Mouse (Mus musculus) lung, postnatal 10 days (tissue): ENCODE measurements at regions not wholly inside any gene's neighbourhood (a gene's known extent, or its start where the extent isn't known, plus 50 kb on each side); places are given as distances from the start of the nearest gene placed in this dataset.

Source experiments
- DNase-seq: peaks from one replicate; pipeline ENCODE4 v3.0.0; 2021

- DNase-seq: no peak
Measured at GRCm38 (mm10) chr14:87348825-87349224, 67.6 kb upstream of the Tdrd3 start.

DNA sequence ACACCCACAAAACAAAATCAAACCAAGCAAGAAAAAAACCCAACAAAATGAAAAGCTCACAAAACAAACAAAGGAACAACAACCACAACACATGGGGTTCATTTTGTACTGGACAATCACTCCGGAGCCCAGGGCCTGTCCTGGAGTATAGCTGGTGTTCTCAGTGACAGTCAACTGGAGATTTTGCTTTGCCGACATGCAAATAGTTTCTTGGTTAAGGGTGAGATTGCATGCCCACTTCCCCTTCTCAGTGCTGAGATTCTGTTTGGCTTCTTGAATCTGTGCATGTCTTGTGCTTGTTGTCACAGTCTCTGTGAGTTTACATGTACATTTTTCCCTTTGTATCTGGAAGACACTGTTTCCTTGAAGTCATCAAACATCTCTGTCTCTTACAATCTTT, 50.6 kb upstream of the Tdrd3 start:
- DNase-seq: no peak
